Mouse (Mus musculus): ENCODE data around the gene Tnpo1. TPM values are rescaled to one million over a fixed set of nuclear protein-coding genes. Genes with fewer than 3 reads are reported as not detected.
A peak's percentile ranks its signal among the peaks of the same experiment; 100 is the strongest.

The Tnpo1 gene
- 13.5 and 15.2 TPM in 2 replicates for polyA plus RNA-seq (2012; rRNA removed)

DNA sequence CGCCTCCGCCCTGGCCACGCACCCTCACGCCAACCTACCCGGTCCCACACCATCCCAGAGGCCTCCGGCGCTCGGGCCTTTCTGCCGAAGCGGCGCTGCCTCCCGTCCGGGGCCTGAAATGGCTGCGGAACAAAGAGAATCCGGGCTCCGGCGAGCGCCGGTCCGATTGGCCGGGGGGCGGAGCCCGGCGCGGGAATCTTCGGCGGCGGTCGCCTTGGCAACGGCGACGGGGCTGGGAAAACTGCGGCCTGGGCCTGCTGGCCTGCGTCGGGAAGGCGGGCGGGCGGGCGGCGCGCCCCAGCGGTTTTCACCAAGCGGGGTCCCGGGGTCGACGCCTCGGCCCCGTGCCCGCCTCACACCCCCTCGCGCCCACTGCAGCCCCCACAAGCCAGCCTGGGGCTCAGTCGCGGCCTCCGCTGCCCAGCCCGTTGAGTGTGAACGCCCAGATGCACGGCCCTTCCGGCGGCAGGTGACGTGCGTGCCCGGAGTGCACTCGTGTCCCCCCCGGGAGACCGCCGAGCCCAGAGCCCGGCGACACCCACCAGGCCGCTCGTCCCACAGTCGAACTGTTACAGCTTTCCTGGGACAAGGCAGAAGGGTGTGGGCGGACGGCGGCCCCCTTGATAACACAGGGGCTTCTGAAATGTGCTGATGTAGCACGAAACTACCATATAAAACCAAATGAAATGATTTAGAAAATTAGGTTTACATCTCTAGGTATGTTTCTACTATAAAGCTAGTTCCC is at the start of gene Tnpo1:
Tnpo1 (minus strand) TSS at position 172 of the 745 bp plus-strand sequence.
- Histone ChIP-seq H3K27ac (ENCODE audit: insufficient read depth, low read length) (peak within 1 kb of the TSS; percentile 97), H3K36me3 (ENCODE audit: control insufficient read depth, insufficient read depth, low read length) (no peaks in the 10 kb centered on the region), H3K27me3 (ENCODE audit: control insufficient read depth, insufficient read depth, low read length) (no peaks in the 10 kb centered on the region), H3K4me1 (ENCODE audit: control insufficient read depth, insufficient read depth, insufficient read length) (peaks cover 2% of the 10 kb centered on the region; the same call in 1 of the 2 replicates), H3K4me3 (ENCODE audit: extremely low read depth, insufficient read depth, insufficient read length) (peak within 1 kb of the TSS; percentile 85)
- DNase-seq (ENCODE audit: low read depth in 1 of 2, low spot score in 2 of 2): peak; percentile 67 to 89
- under 1% methylated on average over 66 of the region's 75 CpGs for WGBS
- TF ChIP-seq CTCF (IDR thresholded peaks at IDR 0.05; ENCODE audit: extremely low read depth, insufficient read depth, insufficient read length, insufficient replicate concordance) (no peak), POLR2A (IDR thresholded peaks at IDR 0.05; ENCODE audit: low read depth, low read length) (peak; percentile 73)

- DNase-seq (ENCODE audit: low read depth in 1 of 2, low spot score in 2 of 2): no peak
- Histone ChIP-seq H3K27me3 (ENCODE audit: control insufficient read depth, insufficient read depth, low read length) (no peaks in the 10 kb centered on the region), H3K4me1 (ENCODE audit: control insufficient read depth, insufficient read depth, insufficient read length) (peaks cover 4% of the 10 kb centered on the region; the same call in 1 of the 2 replicates), H3K4me3 (ENCODE audit: extremely low read depth, insufficient read depth, insufficient read length) (no peak overlapping the region), H3K36me3 (ENCODE audit: control insufficient read depth, insufficient read depth, low read length) (no peaks in the 10 kb centered on the region), H3K27ac (ENCODE audit: insufficient read depth, low read length) (no peak overlapping the region)
- 89% methylated on average over 3 of the region's 3 CpGs for whole genome bisulfite sequencing
- TF ChIP-seq CTCF (IDR thresholded peaks at IDR 0.05; ENCODE audit: extremely low read depth, insufficient read depth, insufficient read length, insufficient replicate concordance): no peak
- TF ChIP-seq POLR2A (IDR thresholded peaks at IDR 0.05; ENCODE audit: low read depth, low read length): no peak
Measured at GRCm38 (mm10) chr13:98972090-98972489, 45.9 kb upstream of the Tnpo1 start.

GRCm38 (mm10) chr13:98971641-98972040 is 45.5 kb upstream of the Tnpo1 start:
- WGBS: 89% methylated on average over 5 of the region's 5 CpGs
- Histone ChIP-seq H3K36me3 (ENCODE audit: control insufficient read depth, insufficient read depth, low read length) (no peaks in the 10 kb centered on the region), H3K4me1 (ENCODE audit: control insufficient read depth, insufficient read depth, insufficient read length) (peaks cover 4% of the 10 kb centered on the region; the same call in 1 of the 2 replicates), H3K27ac (ENCODE audit: insufficient read depth, low read length) (no peak overlapping the region), H3K4me3 (ENCODE audit: extremely low read depth, insufficient read depth, insufficient read length) (no peak overlapping the region), H3K27me3 (ENCODE audit: control insufficient read depth, insufficient read depth, low read length) (no peaks in the 10 kb centered on the region)
- no peak for TF ChIP-seq POLR2A (IDR thresholded peaks at IDR 0.05; ENCODE audit: low read depth, low read length)
- TF ChIP-seq CTCF (IDR thresholded peaks at IDR 0.05; ENCODE audit: extremely low read depth, insufficient read depth, insufficient read length, insufficient replicate concordance): no peak
- DNase-seq (ENCODE audit: low read depth in 1 of 2, low spot score in 2 of 2): no peak

GRCm38 (mm10) chr13:98968517-98968916 is 42.3 kb upstream of the Tnpo1 start:
- peaks cover 4% of the 10 kb centered on the region; the same call in 1 of the 2 replicates for H3K4me1 ChIP-seq (ENCODE audit: control insufficient read depth, insufficient read depth, insufficient read length)
- no peaks in the 10 kb centered on the region for H3K36me3 ChIP-seq (ENCODE audit: control insufficient read depth, insufficient read depth, low read length)
- no peak for DNase-seq (ENCODE audit: low read depth in 1 of 2, low spot score in 2 of 2)
- no peaks in the 10 kb centered on the region for H3K27me3 ChIP-seq (ENCODE audit: control insufficient read depth, insufficient read depth, low read length)
- no peak for TF ChIP-seq POLR2A (IDR thresholded peaks at IDR 0.05; ENCODE audit: low read depth, low read length)
- TF ChIP-seq CTCF (IDR thresholded peaks at IDR 0.05; ENCODE audit: extremely low read depth, insufficient read depth, insufficient read length, insufficient replicate concordance): no peak
- no peak overlapping the region for H3K27ac ChIP-seq (ENCODE audit: insufficient read depth, low read length)
- WGBS: 29% methylated on average over 4 of the region's 4 CpGs
- no peak overlapping the region for H3K4me3 ChIP-seq (ENCODE audit: extremely low read depth, insufficient read depth, insufficient read length)

DNA sequence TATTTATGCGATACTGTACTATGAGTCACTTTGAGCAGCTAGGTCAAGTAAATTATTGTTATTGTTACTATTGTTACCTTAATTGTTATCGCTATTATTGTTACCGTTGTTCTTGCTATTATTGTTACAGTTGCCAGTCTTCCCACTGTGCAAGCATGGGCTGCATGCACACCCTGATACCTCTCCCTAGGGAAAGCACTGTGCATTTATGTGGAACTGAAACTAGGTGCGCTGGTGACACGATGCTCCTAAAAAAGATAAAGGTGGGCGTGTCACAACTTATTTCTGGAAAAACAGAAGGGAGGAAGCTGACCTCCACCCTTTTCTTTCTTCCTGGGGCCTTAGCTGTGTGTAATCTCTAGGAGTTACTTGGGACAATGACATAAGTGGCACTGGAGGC is 41.8 kb upstream of the Tnpo1 start:
- Histone ChIP-seq H3K27me3 (ENCODE audit: control insufficient read depth, insufficient read depth, low read length) (no peaks in the 10 kb centered on the region), H3K4me1 (ENCODE audit: control insufficient read depth, insufficient read depth, insufficient read length) (peaks cover 4% of the 10 kb centered on the region; the same call in 1 of the 2 replicates), H3K36me3 (ENCODE audit: control insufficient read depth, insufficient read depth, low read length) (no peaks in the 10 kb centered on the region), H3K27ac (ENCODE audit: insufficient read depth, low read length) (no peak overlapping the region), H3K4me3 (ENCODE audit: extremely low read depth, insufficient read depth, insufficient read length) (no peak overlapping the region)
- TF ChIP-seq POLR2A (IDR thresholded peaks at IDR 0.05; ENCODE audit: low read depth, low read length): no peak
- no peak for TF ChIP-seq CTCF (IDR thresholded peaks at IDR 0.05; ENCODE audit: extremely low read depth, insufficient read depth, insufficient read length, insufficient replicate concordance)
- DNase-seq (ENCODE audit: low read depth in 1 of 2, low spot score in 2 of 2): no peak
- WGBS: 46% methylated on average over 6 of the region's 6 CpGs

DNA sequence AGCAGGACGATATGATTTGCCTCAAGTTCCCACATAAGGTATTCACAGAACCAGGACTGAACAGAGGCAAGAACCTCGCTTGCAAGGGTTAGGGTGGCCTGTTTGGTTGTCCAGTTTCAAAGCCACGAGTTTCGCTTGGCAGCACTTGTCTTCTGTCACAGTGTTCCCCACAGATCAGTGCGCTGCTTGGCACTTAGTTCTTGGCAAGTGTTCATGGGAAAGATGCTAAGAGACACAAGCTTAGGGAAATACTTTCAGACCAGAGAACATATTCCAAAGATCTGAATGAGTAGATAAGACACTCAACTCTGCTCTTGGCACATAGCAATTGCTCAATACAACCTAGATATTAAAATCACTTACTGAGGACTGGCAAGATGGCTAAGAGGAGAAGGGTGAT is 40.4 kb upstream of the Tnpo1 start:
- 90% methylated on average over 5 of the region's 5 CpGs for WGBS
- Histone ChIP-seq H3K27ac (ENCODE audit: insufficient read depth, low read length) (no peak overlapping the region), H3K4me1 (ENCODE audit: control insufficient read depth, insufficient read depth, insufficient read length) (peaks cover 4% of the 10 kb centered on the region), H3K4me3 (ENCODE audit: extremely low read depth, insufficient read depth, insufficient read length) (no peak overlapping the region), H3K27me3 (ENCODE audit: control insufficient read depth, insufficient read depth, low read length) (no peaks in the 10 kb centered on the region), H3K36me3 (ENCODE audit: control insufficient read depth, insufficient read depth, low read length) (no peaks in the 10 kb centered on the region)
- no peak for DNase-seq (ENCODE audit: low read depth in 1 of 2, low spot score in 2 of 2)
- TF ChIP-seq CTCF (IDR thresholded peaks at IDR 0.05; ENCODE audit: extremely low read depth, insufficient read depth, insufficient read length, insufficient replicate concordance) (no peak), POLR2A (IDR thresholded peaks at IDR 0.05; ENCODE audit: low read depth, low read length) (no peak)

- 97% methylated on average over 1 of the region's 1 CpGs for WGBS
- Histone ChIP-seq H3K4me3 (ENCODE audit: extremely low read depth, insufficient read depth, insufficient read length) (no peak overlapping the region), H3K27me3 (ENCODE audit: control insufficient read depth, insufficient read depth, low read length) (no peaks in the 10 kb centered on the region), H3K27ac (ENCODE audit: insufficient read depth, low read length) (no peak overlapping the region), H3K36me3 (ENCODE audit: control insufficient read depth, insufficient read depth, low read length) (no peaks in the 10 kb centered on the region), H3K4me1 (ENCODE audit: control insufficient read depth, insufficient read depth, insufficient read length) (peaks cover 4% of the 10 kb centered on the region)
- DNase-seq (ENCODE audit: low read depth in 1 of 2, low spot score in 2 of 2): no peak
- TF ChIP-seq CTCF (IDR thresholded peaks at IDR 0.05; ENCODE audit: extremely low read depth, insufficient read depth, insufficient read length, insufficient replicate concordance): no peak
- TF ChIP-seq POLR2A (IDR thresholded peaks at IDR 0.05; ENCODE audit: low read depth, low read length): no peak
Measured at GRCm38 (mm10) chr13:98963612-98964011, 37.4 kb upstream of the Tnpo1 start.
